In genomic region chr2:33617670-33618069, GRCm38 (mm10) we compare ENCODE assay signal across 20 mouse cellular contexts. TPM values are rescaled to one million over a fixed set of nuclear protein-coding genes. Genes with fewer than 3 reads are reported as not detected.
A peak's percentile ranks its signal among the peaks of the same experiment; 100 is the strongest.
DNase-seq lines count a peak whose midpoint lies in the region; ATAC-seq lines count a peak whose summit lies in the region.
"Had no signal": no experiment of that assay in that cellular context is flagged by ENCODE, and none has a peak within 500 bp of the region (broad histone marks: within the 10 kb centered on the region; RNA-seq: fewer than 3 reads in every experiment).

No protein-coding gene starts in this region.

- H3K4me1 ChIP-seq in forebrain, embryonic 14.5 days (ENCODE audit: control insufficient read depth, insufficient read depth, low read length): peaks cover 11% of the 10 kb centered on the region
- H3K4me1 ChIP-seq in forebrain, embryonic 12.5 days: peaks cover 34% of the 10 kb centered on the region
- peaks cover 32% of the 10 kb centered on the region for H3K4me1 ChIP-seq in midbrain, embryonic 14.5 days (ENCODE audit: control insufficient read depth, insufficient read depth, low read length)
- peaks cover 23% of the 10 kb centered on the region for H3K4me1 ChIP-seq in midbrain, embryonic 16.5 days (ENCODE audit: control insufficient read depth, insufficient read depth, low read length)
- H3K4me1 ChIP-seq in limb, embryonic 10.5 days: peaks cover 87% of the 10 kb centered on the region
- H3K4me1 ChIP-seq in neural tube, embryonic 14.5 days (ENCODE audit: control insufficient read depth, insufficient read depth, low read length): peaks cover 35% of the 10 kb centered on the region

- H3K27me3 ChIP-seq in forebrain, embryonic 14.5 days (replicated peaks; ENCODE audit: control insufficient read depth, insufficient read depth, low read length): peaks cover 58% of the 10 kb centered on the region
- peaks cover 99% of the 10 kb centered on the region for H3K27me3 ChIP-seq in forebrain, embryonic 12.5 days
- H3K27me3 ChIP-seq in midbrain, embryonic 14.5 days (ENCODE audit: control insufficient read depth, insufficient read depth, low read length): peaks cover 61% of the 10 kb centered on the region
- H3K27me3 ChIP-seq in midbrain, embryonic 16.5 days (ENCODE audit: control insufficient read depth, insufficient read depth, low read depth, low read length): peaks cover 39% of the 10 kb centered on the region
- peaks cover 74% of the 10 kb centered on the region for H3K27me3 ChIP-seq in limb, embryonic 10.5 days (ENCODE audit: low read depth, poor library complexity, severe bottlenecking)
- H3K27me3 ChIP-seq in neural tube, embryonic 14.5 days (ENCODE audit: control insufficient read depth, insufficient read depth, low read length): peaks cover 5% of the 10 kb centered on the region; the same call in 1 of the 2 replicates
- H3K27me3 ChIP-seq: Patski had no signal

- H3K27ac ChIP-seq in forebrain, embryonic 14.5 days (ENCODE audit: low read depth, low read length): no peak overlapping the region
- H3K27ac ChIP-seq in forebrain, embryonic 12.5 days: no peak overlapping the region
- peak overlapping the region; percentile 37; the same call in 1 of the 2 replicates for H3K27ac ChIP-seq in midbrain, embryonic 14.5 days (replicated peaks; ENCODE audit: low read depth, low read length)
- H3K27ac ChIP-seq in midbrain, embryonic 16.5 days (ENCODE audit: low read length): no peak overlapping the region; the same call in 1 of the 2 replicates
- H3K27ac ChIP-seq in limb, embryonic 10.5 days: peak overlapping the region; percentile 53; the same call in 1 of the 2 replicates
- peak overlapping the region; percentile 94 for H3K27ac ChIP-seq in neural tube, embryonic 14.5 days (ENCODE audit: low read depth, low read length)
- H3K27ac ChIP-seq: left cerebral cortex, adult 2 months; liver, embryonic 12.5 days; lung, embryonic 15.5 days; stomach, embryonic 15.5 days had no signal

- H3K9ac ChIP-seq in forebrain, embryonic 14.5 days (ENCODE audit: low read length): no peak overlapping the region
- H3K9ac ChIP-seq in forebrain, embryonic 12.5 days: no peak overlapping the region
- no peak overlapping the region for H3K9ac ChIP-seq in midbrain, embryonic 14.5 days (replicated peaks; ENCODE audit: low read length)
- H3K9ac ChIP-seq in midbrain, embryonic 16.5 days (ENCODE audit: low read depth, low read length): no peak overlapping the region
- no peak overlapping the region for H3K9ac ChIP-seq in neural tube, embryonic 14.5 days (replicated peaks; ENCODE audit: low read depth, low read length)
- H3K9ac ChIP-seq: liver, embryonic 12.5 days; lung, embryonic 15.5 days; stomach, embryonic 15.5 days had no signal

- H3K36me3 ChIP-seq in forebrain, embryonic 14.5 days (ENCODE audit: control insufficient read depth, insufficient read depth, low read length): no peaks in the 10 kb centered on the region
- H3K36me3 ChIP-seq in forebrain, embryonic 12.5 days (replicated peaks): no peaks in the 10 kb centered on the region
- H3K36me3 ChIP-seq in midbrain, embryonic 14.5 days (ENCODE audit: control insufficient read depth, insufficient read depth, low read length): no peaks in the 10 kb centered on the region
- no peaks in the 10 kb centered on the region for H3K36me3 ChIP-seq in midbrain, embryonic 16.5 days (ENCODE audit: control insufficient read depth, insufficient read depth, low read length)
- peaks cover 28% of the 10 kb centered on the region for H3K36me3 ChIP-seq in limb, embryonic 10.5 days
- no peaks in the 10 kb centered on the region for H3K36me3 ChIP-seq in neural tube, embryonic 14.5 days (ENCODE audit: control insufficient read depth, insufficient read depth, low read length)
- H3K36me3 ChIP-seq: liver, embryonic 12.5 days; lung, embryonic 15.5 days; stomach, embryonic 15.5 days had no signal

- H3K4me3 ChIP-seq in forebrain, embryonic 14.5 days (ENCODE audit: low read depth, low read length): no peak overlapping the region
- no peak overlapping the region for H3K4me3 ChIP-seq in forebrain, embryonic 12.5 days (replicated peaks)
- H3K4me3 ChIP-seq in midbrain, embryonic 14.5 days (replicated peaks; ENCODE audit: low read depth, low read length): no peak overlapping the region
- no peak overlapping the region for H3K4me3 ChIP-seq in midbrain, embryonic 16.5 days (ENCODE audit: low read depth, low read length)
- H3K4me3 ChIP-seq in limb, embryonic 10.5 days: peak overlapping the region; percentile 48; the same call in 1 of the 2 replicates
- H3K4me3 ChIP-seq in neural tube, embryonic 14.5 days (ENCODE audit: low read depth, low read length): no peak overlapping the region
- H3K4me3 ChIP-seq: left cerebral cortex, adult 2 months; liver, embryonic 12.5 days; lung, embryonic 15.5 days; megakaryocyte, embryonic 14.5 days; stomach, embryonic 15.5 days had no signal

- ATAC-seq in forebrain, embryonic 14.5 days: peak; percentile 54
- ATAC-seq in forebrain, embryonic 12.5 days (ENCODE audit: low FRiP score): no peak
- no peak for ATAC-seq in midbrain, embryonic 14.5 days (ENCODE audit: low FRiP score, low TSS enrichment)
- no peak for ATAC-seq in midbrain, embryonic 16.5 days
- ATAC-seq in neural tube, embryonic 14.5 days (ENCODE audit: low read depth): peak; percentile 49; the same call in 1 of the 2 replicates
- ATAC-seq: inflammation-experienced regulatory T-cells, adult 6 months; liver, embryonic 12.5 days; Patski had no signal

- 56% methylated on average over 9 of the region's 9 CpGs for WGBS in forebrain, embryonic 14.5 days
- WGBS in forebrain, embryonic 12.5 days: 74% methylated on average over 9 of the region's 9 CpGs
- WGBS in midbrain, embryonic 14.5 days: 64% methylated on average over 9 of the region's 9 CpGs
- 58% methylated on average over 9 of the region's 9 CpGs for WGBS in midbrain, embryonic 16.5 days
- 73% methylated on average over 9 of the region's 9 CpGs for WGBS in limb, embryonic 10.5 days
- 39% methylated on average over 9 of the region's 9 CpGs for WGBS in neural tube, embryonic 14.5 days

- peak; percentile 76 for DNase-seq in forebrain, embryonic 14.5 days (ENCODE audit: low spot score)
- DNase-seq in midbrain, embryonic 14.5 days: peak; percentile 68
- DNase-seq in limb, embryonic 10.5 days (ENCODE audit: low spot score): no peak
- DNase-seq in frontal cortex, postnatal 25 days (ENCODE audit: low spot score in 2 of 2): no peak
- no peak for DNase-seq in embryo, embryonic 10.5 days (ENCODE audit: low spot score)
- DNase-seq: B cell, adult 2 months; cerebellum, adult 18-20 months; heart, adult 11 months; retina, postnatal 1 day had no signal

- no peak overlapping the region for H3K4me2 ChIP-seq in forebrain, embryonic 14.5 days (ENCODE audit: low read length)
- no peak overlapping the region for H3K4me2 ChIP-seq in forebrain, embryonic 12.5 days
- H3K4me2 ChIP-seq in midbrain, embryonic 14.5 days (ENCODE audit: low read length): no peak overlapping the region; the same call in 1 of the 2 replicates
- H3K4me2 ChIP-seq in midbrain, embryonic 16.5 days (ENCODE audit: low read length): no peak overlapping the region
- H3K4me2 ChIP-seq in neural tube, embryonic 14.5 days (ENCODE audit: low read depth, low read length): peak overlapping the region; percentile 64; the same call in 1 of the 2 replicates

- no peaks in the 10 kb centered on the region for H3K9me3 ChIP-seq in forebrain, embryonic 14.5 days (replicated peaks; ENCODE audit: control insufficient read depth, low read length)
- H3K9me3 ChIP-seq in forebrain, embryonic 12.5 days: no peaks in the 10 kb centered on the region
- H3K9me3 ChIP-seq in midbrain, embryonic 14.5 days (ENCODE audit: control insufficient read depth, low read length): no peaks in the 10 kb centered on the region
- H3K9me3 ChIP-seq in midbrain, embryonic 16.5 days (replicated peaks; ENCODE audit: control insufficient read depth, low read length, poor library complexity, severe bottlenecking): no peaks in the 10 kb centered on the region
- H3K9me3 ChIP-seq in limb, embryonic 10.5 days (replicated peaks): no peaks in the 10 kb centered on the region
- H3K9me3 ChIP-seq in neural tube, embryonic 14.5 days (ENCODE audit: control insufficient read depth, low read length): no peaks in the 10 kb centered on the region
- H3K9me3 ChIP-seq: liver, embryonic 12.5 days; lung, embryonic 15.5 days; megakaryocyte, embryonic 14.5 days; stomach, embryonic 15.5 days had no signal

RNA-seq across cellular contexts. Expression of gene Lmx1b, which starts 22.6 kb away (rescaled TPM):
- polyA plus RNA-seq in forebrain, embryonic 14.5 days (2014; fragmentation: Nextera tagmentation; extraction: Ambion mirVana): 0.34 and 0.40 TPM in 2 replicates
- polyA plus RNA-seq in forebrain, embryonic 12.5 days (2016; fragmentation: Nextera tagmentation; extraction: Ambion mirVana): 0.84 and 0.91 TPM in 2 replicates
- polyA plus RNA-seq in midbrain, embryonic 14.5 days (2014; fragmentation: Nextera tagmentation; extraction: Ambion mirVana): 1.7 and 2.3 TPM in 2 replicates
- polyA plus RNA-seq in midbrain, embryonic 16.5 days (2015; fragmentation: Nextera tagmentation; extraction: Ambion mirVana): 0.95 and 0.98 TPM in 2 replicates
- 11.0 and 13.9 TPM in 2 replicates for polyA plus RNA-seq in limb, embryonic 10.5 days (2016; fragmentation: Nextera tagmentation; extraction: Ambion mirVana)
- polyA plus RNA-seq in neural tube, embryonic 14.5 days (2014; fragmentation: Nextera tagmentation; extraction: Ambion mirVana): 13.1 and 16.3 TPM in 2 replicates
- polyA plus RNA-seq: heart, embryonic 16.5 days; inflammation-experienced regulatory T-cells, adult 6 months; liver, embryonic 12.5 days had no signal

Comparison
In these comparisons a context has a peak if more than half of its experiments do, and no peak if none do; other contexts are left out.
1. ATAC-seq: peak in forebrain, embryonic 14.5 days (single experiment) and neural tube, embryonic 14.5 days (single experiment); none in forebrain, embryonic 12.5 days (single experiment), midbrain, embryonic 14.5 days (single experiment) and midbrain, embryonic 16.5 days (single experiment).
2. H3K27ac ChIP-seq: peak in midbrain, embryonic 14.5 days (single experiment), limb, embryonic 10.5 days (single experiment) and neural tube, embryonic 14.5 days (single experiment); none in forebrain, embryonic 14.5 days (single experiment), forebrain, embryonic 12.5 days (single experiment) and midbrain, embryonic 16.5 days (single experiment).
3. DNase-seq: peak in forebrain, embryonic 14.5 days (single experiment) and midbrain, embryonic 14.5 days (single experiment); none in limb, embryonic 10.5 days (single experiment), frontal cortex, postnatal 25 days (0 of 2) and embryo, embryonic 10.5 days (single experiment).